Mouse (Mus musculus) embryonic facial prominence, embryonic 15.5 days (tissue): Measurements from ENCODE around the gene Nop16. TPM values are rescaled to one million over a fixed set of nuclear protein-coding genes. Genes with fewer than 3 reads are reported as not detected.

Source experiments
- ATAC-seq: fragments of 200-750 bp; cut with Nextera tagmentation; 2 replicates; pipeline ENCODE4 v1.8.0; 2017; ENCODE audit warnings: low read depth, moderate TSS enrichment; ENCODE audit not compliant: insufficient number of reproducible peaks, low FRiP score, low TSS enrichment
- H3K27ac ChIP-seq: fragments of 300-500 bp; sonication (generic); replicated peaks from 2 replicates; pipeline ENCODE4 v1.5.1; 2015; ENCODE audit warnings: mild to moderate bottlenecking, inconsistent platforms
- H3K27me3 ChIP-seq: fragments of 300-500 bp; sonication (generic); 2 replicates; pipeline ENCODE4 v1.6.1; 2015; ENCODE audit warnings: inconsistent platforms
- H3K36me3 ChIP-seq: fragments of 300-500 bp; sonication (generic); 2 replicates; pipeline ENCODE4 v1.6.1; 2015; ENCODE audit warnings: mild to moderate bottlenecking, inconsistent platforms
- H3K4me1 ChIP-seq: fragments of 300-500 bp; sonication (generic); 2 replicates; pipeline ENCODE4 v1.6.1; 2015; ENCODE audit warnings: inconsistent platforms
- H3K4me2 ChIP-seq: fragments of 300-500 bp; sonication (generic); replicated peaks from 2 replicates; pipeline ENCODE4 v1.6.1; 2015; ENCODE audit warnings: mild to moderate bottlenecking, inconsistent platforms
- H3K4me3 ChIP-seq: fragments of 300-500 bp; sonication (generic); replicated peaks from 2 replicates; pipeline ENCODE4 v1.5.1; 2015; ENCODE audit warnings: mild to moderate bottlenecking, inconsistent platforms
- H3K9ac ChIP-seq: fragments of 300-500 bp; sonication (generic); 2 replicates; pipeline ENCODE4 v1.6.1; 2015; ENCODE audit warnings: inconsistent platforms
- H3K9me3 ChIP-seq: fragments of 300-500 bp; sonication (generic); replicated peaks from 2 replicates; pipeline ENCODE4 v1.6.1; 2016; ENCODE audit warnings: inconsistent platforms
- WGBS: fragments of 180-500 bp; shearing (Covaris S2); methylation state at CpG from one replicate; pipeline ENCODE4 v1.1.7; 2015; 5-methylcytosine and 5-hydroxymethylcytosine counted together
- polyA plus RNA-seq: library from polyadenylated mRNA; unstranded; fragments of >200 nt; fragmentation: Nextera tagmentation; extraction: Ambion mirVana; gene quantifications from 2 replicates; pipeline ENCODE4 v1.2.1, GENCODE M21; 2015

Gene Nop16
- polyA plus RNA-seq, 1 experiment from 2014 or later: 88.1 TPM

- Histone ChIP-seq H3K4me1 (peaks cover 23% of the 10 kb centered on the region), H3K4me2 (no peak overlapping the region), H3K27me3 (no peaks in the 10 kb centered on the region; the same call in 1 of the 2 replicates), H3K9ac (no peak overlapping the region), H3K27ac (no peak overlapping the region), H3K9me3 (no peaks in the 10 kb centered on the region), H3K4me3 (no peak overlapping the region), H3K36me3 (peaks cover 13% of the 10 kb centered on the region)
- 79% methylated on average over 4 of the region's 4 CpGs for WGBS
- ATAC-seq: no peak
Measured at GRCm38 (mm10) chr13:54572621-54573020, 17.3 kb downstream of the Nop16 start.

GRCm38 (mm10) chr13:54571637-54572036 is 18.3 kb downstream of the Nop16 start:
- Histone ChIP-seq H3K4me2 (no peak overlapping the region), H3K27ac (no peak overlapping the region), H3K9me3 (no peaks in the 10 kb centered on the region), H3K4me3 (no peak overlapping the region), H3K27me3 (no peaks in the 10 kb centered on the region; the same call in 1 of the 2 replicates), H3K4me1 (peaks cover 19% of the 10 kb centered on the region), H3K36me3 (peaks cover 4% of the 10 kb centered on the region; the same call in 1 of the 2 replicates), H3K9ac (no peak overlapping the region)
- WGBS: 41% methylated on average over 2 of the region's 2 CpGs
- no peak for ATAC-seq

DNA sequence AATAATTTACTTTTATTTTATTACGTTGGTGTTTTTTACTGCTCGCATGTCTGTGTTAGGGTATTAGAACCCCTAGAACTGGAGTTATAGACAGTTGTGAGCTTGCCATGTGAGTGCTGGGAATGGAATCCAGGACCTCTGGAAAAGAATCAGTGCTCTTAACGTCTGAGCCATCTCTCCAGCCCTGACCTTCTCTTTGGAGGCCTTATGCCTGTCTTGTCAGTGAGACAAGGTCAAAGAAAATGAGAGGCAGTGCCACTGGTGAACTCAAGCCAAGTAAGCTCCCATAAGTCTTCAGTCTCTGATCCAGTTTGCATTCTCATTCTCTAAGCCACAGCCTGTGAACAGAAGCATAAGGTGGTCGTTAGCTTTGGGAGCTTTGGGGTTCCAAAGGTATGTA is 19.2 kb downstream of the Nop16 start:
- Histone ChIP-seq H3K9ac (no peak overlapping the region), H3K27me3 (no peaks in the 10 kb centered on the region; the same call in 1 of the 2 replicates), H3K4me2 (no peak overlapping the region), H3K27ac (no peak overlapping the region), H3K9me3 (no peaks in the 10 kb centered on the region), H3K4me3 (no peak overlapping the region), H3K4me1 (peaks cover 10% of the 10 kb centered on the region), H3K36me3 (no peaks in the 10 kb centered on the region)
- no peak for ATAC-seq
- 71% methylated on average over 4 of the region's 4 CpGs for WGBS

GRCm38 (mm10) chr13:54569282-54569681 is 20.6 kb downstream of the Nop16 start:
- Histone ChIP-seq H3K9me3 (no peaks in the 10 kb centered on the region), H3K36me3 (no peaks in the 10 kb centered on the region), H3K27ac (no peak overlapping the region), H3K27me3 (no peaks in the 10 kb centered on the region; the same call in 1 of the 2 replicates), H3K4me3 (no peak overlapping the region), H3K4me2 (no peak overlapping the region), H3K9ac (no peak overlapping the region), H3K4me1 (peaks cover 3% of the 10 kb centered on the region)
- no peak for ATAC-seq
- 35% methylated on average over 1 of the region's 1 CpGs for WGBS

DNA sequence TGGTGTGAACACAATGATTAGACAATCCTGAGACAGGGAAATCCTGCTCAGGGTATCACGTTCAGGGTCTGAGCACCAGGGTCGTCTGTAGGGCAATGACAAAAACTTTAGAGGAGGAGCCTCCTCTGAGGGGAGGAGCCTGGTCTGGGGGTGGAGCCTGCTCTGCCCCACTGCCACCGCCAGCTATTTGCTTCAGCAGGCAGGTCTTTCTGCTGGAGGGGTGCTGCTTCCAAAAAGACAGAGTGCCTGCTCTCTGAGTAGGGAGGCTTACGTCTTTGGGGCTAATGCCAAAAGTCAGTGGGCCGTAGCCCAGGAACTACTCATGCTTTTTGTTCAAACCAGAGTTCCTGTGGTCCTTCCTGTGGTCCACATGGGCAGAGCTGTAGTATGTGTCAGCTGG is 21.5 kb downstream of the Nop16 start:
- H3K4me2 ChIP-seq: no peak overlapping the region
- H3K4me3 ChIP-seq: no peak overlapping the region
- H3K4me1 ChIP-seq: peaks cover 9% of the 10 kb centered on the region
- H3K36me3 ChIP-seq: no peaks in the 10 kb centered on the region
- H3K9me3 ChIP-seq: no peaks in the 10 kb centered on the region
- WGBS: 44% methylated on average over 5 of the region's 5 CpGs
- ATAC-seq: no peak
- H3K9ac ChIP-seq: no peak overlapping the region
- H3K27me3 ChIP-seq: no peaks in the 10 kb centered on the region; the same call in 1 of the 2 replicates
- no peak overlapping the region for H3K27ac ChIP-seq

- Histone ChIP-seq H3K36me3 (peaks cover 13% of the 10 kb centered on the region), H3K27ac (peak overlapping the region; percentile 59; the same call in 1 of the 2 replicates), H3K4me1 (peaks cover 9% of the 10 kb centered on the region), H3K27me3 (no peaks in the 10 kb centered on the region; the same call in 1 of the 2 replicates), H3K9me3 (no peaks in the 10 kb centered on the region), H3K4me3 (peak overlapping the region; percentile 97), H3K9ac (no peak overlapping the region), H3K4me2 (peak overlapping the region; percentile 82)
- peak; percentile 47 for ATAC-seq
- WGBS: 36% methylated on average over 8 of the region's 8 CpGs
Measured at GRCm38 (mm10) chr13:54565594-54566345, 24.1 kb downstream of the Nop16 start.

GRCm38 (mm10) chr13:54565201-54565581 is 24.7 kb downstream of the Nop16 start, which contains the start of gene 4833439L19Rik:
Gene 4833439L19Rik (minus strand): TSS chr13:54565435.
- Histone ChIP-seq H3K27me3 (no peaks in the 10 kb centered on the region), H3K4me1 (peaks cover 9% of the 10 kb centered on the region), H3K27ac (peak within 1 kb of the TSS; percentile 73), H3K4me2 (peak within 1 kb of the TSS; percentile 82), H3K9ac (peak within 1 kb of the TSS; percentile 93), H3K9me3 (no peaks in the 10 kb centered on the region), H3K36me3 (peaks cover 19% of the 10 kb centered on the region), H3K4me3 (peak within 1 kb of the TSS; percentile 97)
- under 1% methylated on average over 27 of the region's 27 CpGs for WGBS
- peak; percentile 93 for ATAC-seq

GRCm38 (mm10) chr13:54564232-54565200 is 25.4 kb downstream of the Nop16 start:
- WGBS: 13% methylated on average over 36 of the region's 45 CpGs
- H3K9me3 ChIP-seq: no peaks in the 10 kb centered on the region
- H3K27ac ChIP-seq: peak overlapping the region; percentile 73

DNA sequence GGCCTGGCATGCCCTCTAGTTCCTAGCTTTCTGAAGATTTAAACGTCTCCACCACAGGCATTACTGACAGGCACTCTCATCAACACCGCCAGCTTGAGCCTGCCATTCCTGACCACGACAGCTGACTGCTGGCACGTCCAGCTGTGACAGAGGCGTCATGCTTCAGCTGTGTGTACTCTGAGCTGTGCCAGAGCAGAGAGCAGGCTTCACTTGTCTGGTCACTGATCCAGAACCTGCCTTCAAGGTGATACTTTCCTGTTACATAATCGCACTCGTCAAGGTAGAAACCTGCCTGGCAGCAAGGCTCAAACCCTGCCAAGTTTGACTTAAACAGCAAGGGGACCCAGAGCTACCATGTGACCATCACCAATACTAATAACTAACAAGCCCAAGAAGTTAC is 27.3 kb downstream of the Nop16 start:
- Histone ChIP-seq H3K4me1 (peaks cover 9% of the 10 kb centered on the region), H3K4me2 (no peak overlapping the region), H3K9ac (no peak overlapping the region), H3K27me3 (no peaks in the 10 kb centered on the region), H3K4me3 (no peak overlapping the region), H3K27ac (no peak overlapping the region), H3K36me3 (peaks cover 45% of the 10 kb centered on the region), H3K9me3 (no peaks in the 10 kb centered on the region)
- 72% methylated on average over 7 of the region's 7 CpGs for WGBS
- no peak for ATAC-seq

More at GRCm38 (mm10) chr13:54564232-54565200, 25.4 kb downstream of the Nop16 start:
- peak; percentile 17 for ATAC-seq
- Histone ChIP-seq H3K4me1 (peaks cover 9% of the 10 kb centered on the region), H3K4me2 (peak overlapping the region; percentile 82), H3K27me3 (no peaks in the 10 kb centered on the region), H3K9ac (peak overlapping the region; percentile 93), H3K36me3 (peaks cover 26% of the 10 kb centered on the region), H3K4me3 (peak overlapping the region; percentile 97)

GRCm38 (mm10) chr13:54560608-54561007 is 29.3 kb downstream of the Nop16 start:
- Histone ChIP-seq H3K9ac (no peak overlapping the region), H3K9me3 (no peaks in the 10 kb centered on the region), H3K27me3 (no peaks in the 10 kb centered on the region), H3K4me1 (peaks cover 9% of the 10 kb centered on the region), H3K4me2 (no peak overlapping the region), H3K27ac (no peak overlapping the region), H3K36me3 (peaks cover 65% of the 10 kb centered on the region), H3K4me3 (no peak overlapping the region)
- ATAC-seq: no peak
- WGBS: 91% methylated on average over 7 of the region's 7 CpGs

- peaks cover 72% of the 10 kb centered on the region for H3K36me3 ChIP-seq
- H3K4me3 ChIP-seq: no peak overlapping the region
- H3K27ac ChIP-seq: no peak overlapping the region
- no peak overlapping the region for H3K9ac ChIP-seq
- H3K27me3 ChIP-seq: no peaks in the 10 kb centered on the region
- H3K4me2 ChIP-seq: no peak overlapping the region
- H3K9me3 ChIP-seq: no peaks in the 10 kb centered on the region
- peaks cover 9% of the 10 kb centered on the region for H3K4me1 ChIP-seq
- ATAC-seq: no peak
- WGBS: 92% methylated on average over 2 of the region's 2 CpGs
Measured at GRCm38 (mm10) chr13:54559656-54560055, 30.2 kb downstream of the Nop16 start.
